Mouse (Mus musculus): ENCODE data around the gene Plekha8. TPM values are rescaled to one million over a fixed set of nuclear protein-coding genes. Genes with fewer than 3 reads are reported as not detected.

Gene Plekha8
- 1 to 10 TPM; 4.3 to 5.3 TPM for total RNA-seq (2023)

GRCm38 (mm10) chr6:54594469-54595329, at the start of gene Plekha8:
Plekha8 (plus strand) TSS chr6:54595111.

GRCm38 (mm10) chr6:54565665-54566545, 29.0 kb upstream of the Plekha8 start, which contains the start of gene Scrn1:
Scrn1 (minus strand) TSS chr6:54566489.

GRCm38 (mm10) chr6:54597208-54597607, 2.3 kb downstream of the Plekha8 start, which contains the start of gene Fkbp14:
Fkbp14 (minus strand) TSS chr6:54597308.

GRCm38 (mm10) chr6:54680891-54681745, 86.2 kb downstream of the Plekha8 start, which contains the start of gene Mturn:
Mturn (plus strand) TSS chr6:54681624.

Other genes with a start within 250 kb of the Plekha8 start
- not detected for gene Wipf3, start 165.5 kb upstream of the Plekha8 start, total RNA-seq (2023)
- gene Scrn1, start 28.6 kb upstream of the Plekha8 start, total RNA-seq (2023), result under 1 TPM in 1 of 2 experiments, not detected in 1; 0.22 TPM
- gene Fkbp14, start 2.2 kb downstream of the Plekha8 start, total RNA-seq (2023), result 1 to 10 TPM; 1.1 TPM
- 1 to 10 TPM; 2.4 to 5.4 TPM for gene Mturn, start 86.5 kb downstream of the Plekha8 start, total RNA-seq (2023)
- gene Znrf2, start 221.8 kb downstream of the Plekha8 start, total RNA-seq (2023), result 10 to 100 TPM; 27.7 to 33.7 TPM